Mouse (Mus musculus) heart, postnatal 4 days (tissue): ENCODE data around the gene Lsm14a. TPM values are rescaled to one million over a fixed set of nuclear protein-coding genes. Genes with fewer than 3 reads are reported as not detected.
A peak's percentile ranks its signal among the peaks of the same experiment; 100 is the strongest.

Experiments used
- DNase-seq: peaks from one replicate; pipeline ENCODE4 v3.0.0; 2021
- total RNA-seq, 2 experiments: library from RNA; stranded (reverse); gene quantifications; 2 replicates each; pipeline ENCODE4 v1.2.3; 2021

Gene Lsm14a
- total RNA-seq, 2 experiments from 2014 or later: 102 to 103 TPM

- DNase-seq: no peak
These were observed 83.8 kb downstream of the Lsm14a start for GRCm38 (mm10) chr7:34309186-34309764.

GRCm38 (mm10) chr7:34308586-34308985 lies 84.5 kb downstream of the Lsm14a start:
- DNase-seq: no peak

GRCm38 (mm10) chr7:34305454-34305853 lies 87.7 kb downstream of the Lsm14a start:
- DNase-seq: peak; percentile 51

- DNase-seq: no peak
These were observed 90.5 kb downstream of the Lsm14a start for GRCm38 (mm10) chr7:34302651-34303050.

- DNase-seq: peak; percentile 27
These were observed 91.2 kb downstream of the Lsm14a start for GRCm38 (mm10) chr7:34301952-34302351.

- no peak for DNase-seq
These were observed 94.3 kb downstream of the Lsm14a start for GRCm38 (mm10) chr7:34298818-34299217.

GRCm38 (mm10) chr7:34296124-34296523 lies 97.0 kb downstream of the Lsm14a start:
- DNase-seq: no peak

Other genes starting within 250 kb of the Lsm14a start
- 10 to 100 TPM; 61.8 to 70.6 TPM for gene Uba2, start 223.7 kb downstream of the Lsm14a start, total RNA-seq
- 10 to 100 TPM; 24.7 to 25.9 TPM for gene Pdcd2l, start 196.7 kb downstream of the Lsm14a start, total RNA-seq
- 100 to 1,000 TPM; 621 to 625 TPM for gene Gpi1, start 163.0 kb downstream of the Lsm14a start, total RNA-seq
- gene Gm6096, start 142.3 kb downstream of the Lsm14a start, total RNA-seq: not detected
- 10 to 100 TPM; 85.5 to 89.9 TPM for gene 4931406P16Rik, start 79.8 kb downstream of the Lsm14a start, total RNA-seq